Mouse (Mus musculus) embryonic facial prominence, embryonic 11.5 days (tissue): ENCODE data around the gene Ldlrad2. TPM values are rescaled to one million over a fixed set of nuclear protein-coding genes. Genes with fewer than 3 reads are reported as not detected.
"Not testable (repeated sequence)": the region's sequence is repeated elsewhere in the genome, so short reads cannot be mapped to it uniquely, and the experiment has no call there.

Experiments used
- ATAC-seq: fragments of 200-750 bp; cut with Nextera tagmentation; replicated peaks from 2 replicates; pipeline ENCODE4 v1.8.0; 2017; ENCODE audit warnings: low read depth; ENCODE audit not compliant: insufficient number of reproducible peaks, low FRiP score, low TSS enrichment
- DNase-seq: peaks from one replicate; pipeline ENCODE4 v3.0.0-alpha.2; 2015; ENCODE audit warnings: low spot score
- H3K27ac ChIP-seq: fragments of 300-500 bp; sonication (generic); replicated peaks from 2 replicates; pipeline ENCODE4 v1.5.1; 2014; ENCODE audit warnings: mild to moderate bottlenecking, low read depth, low read length, control low read depth
- H3K27me3 ChIP-seq: fragments of 300-500 bp; sonication (generic); 2 replicates; pipeline ENCODE4 v1.6.1; 2014; ENCODE audit warnings: mild to moderate bottlenecking, low read length, moderate library complexity, mixed read lengths; ENCODE audit not compliant: control insufficient read depth, insufficient read depth
- H3K36me3 ChIP-seq: fragments of 300-500 bp; sonication (generic); replicated peaks from 2 replicates; pipeline ENCODE4 v1.6.1; 2014; ENCODE audit warnings: low read depth, mild to moderate bottlenecking, low read length, moderate library complexity, mixed read lengths; ENCODE audit not compliant: control insufficient read depth, insufficient read depth
- H3K4me1 ChIP-seq: fragments of 300-500 bp; sonication (generic); 2 replicates; pipeline ENCODE4 v1.6.1; 2014; ENCODE audit warnings: low read length, mixed read lengths; ENCODE audit not compliant: control insufficient read depth, insufficient read depth
- H3K4me2 ChIP-seq: fragments of 300-500 bp; sonication (generic); 2 replicates; pipeline ENCODE4 v1.6.1; 2014; ENCODE audit warnings: low read depth, mild to moderate bottlenecking, control low read depth, low read length, moderate library complexity
- H3K4me3 ChIP-seq: fragments of 300-500 bp; sonication (generic); 2 replicates; pipeline ENCODE4 v1.5.1; 2014; ENCODE audit warnings: low read depth, low read length, control low read depth
- H3K9ac ChIP-seq: fragments of 300-500 bp; sonication (generic); replicated peaks from 2 replicates; pipeline ENCODE4 v1.6.1; 2014; ENCODE audit warnings: mild to moderate bottlenecking, control low read depth, low read length
- H3K9me3 ChIP-seq: fragments of 300-500 bp; sonication (generic); replicated peaks from 2 replicates; pipeline ENCODE4 v1.6.1; 2016; ENCODE audit warnings: mild to moderate bottlenecking, low read length, inconsistent platforms, mixed read lengths; ENCODE audit not compliant: control insufficient read depth
- WGBS: fragments of 180-500 bp; shearing (Covaris S2); extraction: QIAGEN DNeasy Blood & Tissue Kit; methylation state at CpG from one replicate; pipeline ENCODE4 v1.1.7; 2014; 5-methylcytosine and 5-hydroxymethylcytosine counted together
- polyA plus RNA-seq: library from polyadenylated mRNA; unstranded; fragments of >200 nt; fragmentation: Nextera tagmentation; extraction: Ambion mirVana; gene quantifications from 2 replicates; pipeline ENCODE4 v1.2.1, GENCODE M21; 2014

The Ldlrad2 gene
- polyA plus RNA-seq, 1 experiment from 2014 or later, result not detected

- Histone ChIP-seq H3K4me2 (no peak overlapping the region), H3K4me1 (no peaks in the 10 kb centered on the region), H3K9ac (no peak overlapping the region), H3K27ac (no peak overlapping the region), H3K4me3 (no peak overlapping the region), H3K9me3 (no peaks in the 10 kb centered on the region), H3K36me3 (no peaks in the 10 kb centered on the region), H3K27me3 (no peaks in the 10 kb centered on the region)
- ATAC-seq, result no peak
- 97% methylated on average over 4 of the region's 4 CpGs for WGBS
- DNase-seq, result no peak
These were observed 22.8 kb upstream of the Ldlrad2 start for GRCm38 (mm10) chr4:137597098-137597630.

GRCm38 (mm10) chr4:137594496-137595270 is 20.3 kb upstream of the Ldlrad2 start:
- Histone ChIP-seq H3K4me3 (peak overlapping the region; percentile 95), H3K9me3 (no peaks in the 10 kb centered on the region), H3K9ac (peak overlapping the region; percentile 88), H3K36me3 (no peaks in the 10 kb centered on the region), H3K27me3 (no peaks in the 10 kb centered on the region), H3K27ac (peak overlapping the region; percentile 91), H3K4me1 (no peaks in the 10 kb centered on the region), H3K4me2 (peak overlapping the region; percentile 54)
- ATAC-seq, result 0 out of 2 replicates have a peak, but pooled peaks have one; percentile 4
- 5% methylated on average over 40 of the region's 40 CpGs for WGBS
- DNase-seq, result peak; percentile 62

DNA sequence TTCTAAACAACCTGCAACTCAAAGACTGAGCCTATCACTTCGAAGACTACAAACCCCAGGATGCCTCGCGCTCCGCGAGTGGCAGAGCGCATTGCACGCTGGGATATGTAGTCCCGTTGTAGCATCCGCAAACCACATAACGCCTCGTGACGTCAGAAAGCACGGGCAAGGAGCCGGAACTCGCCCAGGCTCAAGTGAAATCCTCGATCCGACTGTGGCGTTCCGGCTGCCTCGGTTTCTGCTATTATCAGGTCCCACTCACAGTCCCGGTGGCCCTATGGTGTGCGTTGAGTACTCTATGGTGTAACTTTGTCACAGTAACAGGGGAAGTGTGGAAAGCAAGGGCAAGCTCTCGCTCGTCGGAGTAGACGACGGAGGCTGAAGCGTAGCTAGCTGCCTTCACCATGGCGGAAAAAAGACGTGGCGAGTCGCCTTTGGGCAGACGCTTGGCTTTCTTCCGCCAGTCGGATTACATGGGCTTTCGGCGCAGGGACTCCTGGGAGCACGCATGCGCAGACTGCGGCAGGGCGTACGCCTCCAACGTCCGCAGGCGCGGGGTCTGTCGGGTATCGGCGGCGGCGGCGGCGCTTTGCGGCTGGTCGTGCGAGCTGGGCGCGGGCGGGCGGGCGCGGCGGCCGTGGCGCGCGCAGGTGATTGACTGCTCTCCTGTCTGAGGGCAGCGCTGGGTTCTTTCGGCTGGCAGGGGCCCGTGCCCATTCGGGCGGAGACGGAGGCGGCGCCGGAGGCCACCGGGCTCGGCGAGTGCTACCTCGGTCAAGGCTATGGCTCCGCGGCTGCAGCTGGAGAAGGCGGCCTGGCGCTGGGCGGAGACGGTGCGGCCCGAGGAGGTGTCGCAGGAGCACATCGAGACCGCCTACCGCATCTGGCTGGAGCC is 19.5 kb upstream of the Ldlrad2 start, which contains the start of gene Usp48:
Gene Usp48, plus strand, starts transcription at position 155 of the 895 bp plus-strand sequence.
- H3K9me3 ChIP-seq, result no peaks in the 10 kb centered on the region
- ATAC-seq, result peak; percentile 91
- H3K27ac ChIP-seq, result peak within 1 kb of the TSS; percentile 91
- DNase-seq, result peak; percentile 100
- peak within 1 kb of the TSS; percentile 54 for H3K4me2 ChIP-seq
- H3K36me3 ChIP-seq, result no peaks in the 10 kb centered on the region
- H3K9ac ChIP-seq, result peak within 1 kb of the TSS; percentile 88
- H3K4me1 ChIP-seq, result no peaks in the 10 kb centered on the region
- H3K4me3 ChIP-seq, result peak within 1 kb of the TSS; percentile 95
- under 1% methylated on average over 85 of the region's 92 CpGs for WGBS
- no peaks in the 10 kb centered on the region for H3K27me3 ChIP-seq

- no peak overlapping the region for H3K4me3 ChIP-seq
- WGBS, result 86% methylated on average over 4 of the region's 4 CpGs
- DNase-seq, result no peak
These were observed 16.6 kb upstream of the Ldlrad2 start for GRCm38 (mm10) chr4:137590961-137591360.

DNA sequence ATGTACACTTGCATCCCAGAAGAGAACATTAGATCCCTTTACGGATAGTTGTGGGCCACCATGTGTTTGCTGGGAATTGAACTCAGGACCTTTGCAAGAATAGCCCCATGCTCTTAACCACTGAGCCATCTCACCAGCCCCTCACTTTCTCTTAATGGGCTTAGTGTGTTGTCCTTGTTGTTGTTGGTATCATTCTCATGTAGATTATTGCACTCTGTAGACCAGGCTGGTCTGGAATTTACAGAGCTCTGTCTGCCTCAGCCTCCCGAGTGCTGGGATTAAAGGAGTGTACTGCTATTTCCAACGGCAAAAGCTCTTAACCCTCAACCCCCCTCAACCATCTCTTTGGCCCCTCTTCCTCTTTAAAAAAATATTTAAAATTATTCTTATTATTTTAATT is 15.2 kb upstream of the Ldlrad2 start:
- H3K4me2 ChIP-seq, result no peak overlapping the region
- no peak for ATAC-seq
- WGBS, result 91% methylated on average over 3 of the region's 3 CpGs

More at GRCm38 (mm10) chr4:137590961-137591360, 16.6 kb upstream of the Ldlrad2 start:
- no peak for ATAC-seq
- Histone ChIP-seq H3K27me3 (no peaks in the 10 kb centered on the region), H3K4me1 (no peaks in the 10 kb centered on the region), H3K36me3 (no peaks in the 10 kb centered on the region), H3K9ac (no peak overlapping the region), H3K9me3 (no peaks in the 10 kb centered on the region), H3K4me2 (no peak overlapping the region), H3K27ac (no peak overlapping the region)

GRCm38 (mm10) chr4:137589095-137589494 is 14.7 kb upstream of the Ldlrad2 start:
- H3K4me2 ChIP-seq, H3K36me3 ChIP-seq, DNase-seq, ATAC-seq, H3K4me3 ChIP-seq, H3K9me3 ChIP-seq, H3K27ac ChIP-seq, H3K27me3 ChIP-seq, H3K4me1 ChIP-seq, H3K9ac ChIP-seq: not testable (repeated sequence)
- WGBS, result 72% methylated on average over 2 of the region's 3 CpGs

More for the DNA sequence above, 15.2 kb upstream of the Ldlrad2 start:
- Histone ChIP-seq H3K9me3 (no peaks in the 10 kb centered on the region), H3K36me3 (no peaks in the 10 kb centered on the region), H3K9ac (no peak overlapping the region), H3K4me1 (no peaks in the 10 kb centered on the region), H3K4me3 (no peak overlapping the region), H3K27ac (no peak overlapping the region), H3K27me3 (no peaks in the 10 kb centered on the region)
- DNase-seq, result no peak

- Histone ChIP-seq H3K4me3 (no peak overlapping the region), H3K9me3 (no peaks in the 10 kb centered on the region), H3K36me3 (no peaks in the 10 kb centered on the region), H3K4me2 (no peak overlapping the region), H3K27me3 (peaks cover 7% of the 10 kb centered on the region; the same call in 1 of the 2 replicates), H3K9ac (no peak overlapping the region), H3K4me1 (no peaks in the 10 kb centered on the region), H3K27ac (no peak overlapping the region)
- 32% methylated on average over 3 of the region's 3 CpGs for WGBS
- ATAC-seq, result no peak
- peak; percentile 28 for DNase-seq
These were observed 7.4 kb upstream of the Ldlrad2 start for GRCm38 (mm10) chr4:137581815-137582214.
